ENCODE assay signal across 20 mouse cellular contexts in the genomic region with DNA sequence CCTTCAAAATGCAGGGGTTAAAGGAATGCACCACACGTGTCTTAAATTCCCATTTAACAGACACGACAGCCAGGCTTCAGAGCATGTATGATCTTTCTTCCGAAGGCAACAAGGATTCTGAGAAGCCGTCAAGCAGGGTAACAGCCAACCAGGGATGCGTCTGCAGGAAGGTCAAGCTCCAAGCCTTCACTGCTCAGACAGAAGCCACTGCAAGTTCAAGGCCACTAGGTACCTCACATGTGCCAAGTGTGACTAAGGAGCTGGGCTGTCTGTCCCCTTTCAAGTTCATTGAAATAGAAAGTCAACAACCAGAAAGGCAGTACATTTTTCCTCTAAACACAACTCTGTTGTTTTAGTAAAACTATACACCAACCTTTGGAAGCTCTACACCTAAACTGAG. TPM values are rescaled to one million over a fixed set of nuclear protein-coding genes. Genes with fewer than 3 reads are reported as not detected.
"Had no signal": no experiment of that assay in that cellular context is flagged by ENCODE, and none has a peak within 500 bp of the region (broad histone marks: within the 10 kb centered on the region; RNA-seq: fewer than 3 reads in every experiment).

No protein-coding gene starts in this region.

- H3K9ac ChIP-seq: lung, embryonic 14.5 days; midbrain, embryonic 12.5 days; midbrain, embryonic 15.5 days; neural tube, embryonic 12.5 days; neural tube, embryonic 15.5 days had no signal

- H3K27me3 ChIP-seq: midbrain, embryonic 12.5 days; midbrain, embryonic 15.5 days; neural tube, embryonic 12.5 days; neural tube, embryonic 15.5 days had no signal

- H3K4me3 ChIP-seq: left cerebral cortex, adult 2 months; midbrain, embryonic 12.5 days; midbrain, embryonic 15.5 days; neural tube, embryonic 12.5 days; neural tube, embryonic 15.5 days had no signal

- H3K4me1 ChIP-seq: midbrain, embryonic 12.5 days; midbrain, embryonic 15.5 days; neural tube, embryonic 12.5 days had no signal

- DNase-seq: kidney, adult 2 months; kidney, postnatal 36 days; layer of hippocampus, postnatal 36 days; lung, embryonic 14.5 days; right cerebral cortex, adult 18-20 months; right cerebral cortex, postnatal 14 days; right cerebral cortex, postnatal 4 days; thymus, postnatal 25 days had no signal

- H3K27ac ChIP-seq: kidney, postnatal 0 days; left cerebral cortex, adult 2 months; macrophage; midbrain, embryonic 12.5 days; midbrain, embryonic 15.5 days; neural tube, embryonic 12.5 days; neural tube, embryonic 15.5 days had no signal

RNA-seq across cellular contexts. Expression of a gene that starts 23.5 kb away (rescaled TPM):
- total RNA-seq: megakaryocyte, adult 5-6 weeks had no signal
- polyA plus RNA-seq: macrophage had no signal

RNA-seq across cellular contexts. Expression of a gene that starts 58.2 kb away (rescaled TPM):
- total RNA-seq: layer of hippocampus, postnatal 10 days; left cerebral cortex, adult 2 months; left cerebral cortex, postnatal 10 days; left cerebral cortex, postnatal 36 days had no signal
- polyA plus RNA-seq: liver, embryonic 11.5 days; lung, embryonic 14.5 days had no signal
